Mouse (Mus musculus) urinary bladder, postnatal 0 days (tissue): ENCODE results near the gene Taf1a. TPM values are rescaled to one million over a fixed set of nuclear protein-coding genes. Genes with fewer than 3 reads are reported as not detected.

ENCODE experiments used
- polyA plus RNA-seq: library from polyadenylated mRNA; unstranded; fragments of >200 nt; fragmentation: Nextera tagmentation; extraction: Ambion mirVana; gene quantifications from 2 replicates; pipeline ENCODE4 v1.2.1, GENCODE M21; 2015

Taf1a gene
- polyA plus RNA-seq = 20.0 and 21.8 TPM in 2 replicates

GRCm38 (mm10) chr1:183388426-183389406 lies at the start of gene Taf1a:
Gene Taf1a (plus strand): TSS chr1:183388981.

DNA sequence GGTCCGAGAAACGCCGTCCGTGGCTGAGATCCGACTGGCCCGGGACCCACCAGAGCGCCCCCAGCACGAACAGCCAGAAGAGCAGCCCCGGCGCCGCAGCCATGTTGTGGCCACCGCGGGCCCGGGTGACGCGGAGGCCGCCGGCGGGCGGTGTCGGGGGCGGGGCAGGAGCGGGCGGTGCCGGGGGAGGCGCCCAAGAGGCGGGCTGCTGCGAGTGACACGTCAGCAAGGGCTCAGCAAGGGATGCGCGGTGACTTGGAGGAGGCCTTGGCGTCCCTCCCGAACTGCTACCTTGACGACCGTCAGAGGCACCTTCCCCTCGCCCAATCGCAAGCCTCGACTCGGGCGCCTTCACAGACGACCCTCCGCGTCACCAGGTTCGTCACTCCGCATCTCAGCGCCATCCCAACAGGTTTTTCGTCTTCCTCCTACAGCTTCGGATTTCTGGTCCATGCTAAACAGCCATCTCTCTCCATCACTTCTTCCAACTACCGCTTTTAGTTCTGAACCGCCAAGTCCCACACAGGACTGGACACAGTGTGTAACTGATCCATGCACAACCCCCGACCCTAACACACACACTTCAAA lies 19.3 kb upstream of the Taf1a start, which contains the start of gene Mia3:
Gene Mia3, minus strand, starts transcription at position 127 of the 588 bp plus-strand sequence.

GRCm38 (mm10) chr1:183417873-183418272 lies 29.1 kb downstream of the Taf1a start, which contains the start of gene Hhipl2:
Gene Hhipl2 (plus strand): TSS chr1:183418215.

Other genes starting within 250 kb of the Taf1a start
- gene Disp1, start 167.5 kb upstream of the Taf1a start, polyA plus RNA-seq = 5.6 and 5.7 TPM in 2 replicates
- gene Aida, start 92.4 kb upstream of the Taf1a start, polyA plus RNA-seq = 29.1 and 30.6 TPM in 2 replicates
- gene Brox, start 91.7 kb upstream of the Taf1a start, polyA plus RNA-seq = 27.5 and 32.6 TPM in 2 replicates
- 53.2 and 66.3 TPM in 2 replicates for gene Mia3, start 19.4 kb upstream of the Taf1a start, polyA plus RNA-seq
- gene Hhipl2, start 29.2 kb downstream of the Taf1a start, polyA plus RNA-seq = not detected in 2 replicates